Mouse (Mus musculus) MEL (cell line): Measurements from ENCODE around the gene Rhov. TPM values are rescaled to one million over a fixed set of nuclear protein-coding genes. Genes with fewer than 3 reads are reported as not detected.

ENCODE experiments used
- DNase-seq: peaks from one replicate; pipeline ENCODE4 v3.0.0; 2011; ENCODE audit warnings: low read depth, low spot score
- H3K27ac ChIP-seq: 2 replicates; pipeline ENCODE4 v1.5.1; 2012; ENCODE audit warnings: low read depth, mild to moderate bottlenecking, control low read depth, low read length, moderate library complexity; ENCODE audit not compliant: control insufficient read depth
- H3K27me3 ChIP-seq, 2 experiments: fragments of 150-350 bp in 1 of 2; sonication (generic) in 1 of 2; 2 replicates each; pipeline ENCODE4 v1.6.1; 2012; ENCODE audit warnings: low read length in 2 of 2, mild to moderate bottlenecking in 2 of 2, improper control_type of control experiment in 1 of 2, moderate library complexity in 1 of 2; ENCODE audit not compliant: insufficient read depth in 2 of 2, control insufficient read depth in 1 of 2
- H3K36me3 ChIP-seq, 2 experiments: 2 replicates each; pipeline ENCODE4 v1.6.1; 2012 to 2014; ENCODE audit warnings: low read length in 2 of 2, improper control_type of control experiment in 1 of 2, inconsistent platforms in 1 of 2, mild to moderate bottlenecking in 1 of 2; ENCODE audit not compliant: insufficient read depth in 2 of 2, control insufficient read depth in 1 of 2
- H3K4me1 ChIP-seq, 2 experiments: fragments of 150-350 bp in 1 of 2; sonication (generic) in 1 of 2; 2 replicates each; pipeline ENCODE4 v1.6.1; 2012; ENCODE audit warnings: low read length in 2 of 2, improper control_type of control experiment in 1 of 2, mild to moderate bottlenecking in 1 of 2; ENCODE audit not compliant: insufficient read depth in 2 of 2, control insufficient read depth in 1 of 2
- H3K4me3 ChIP-seq, 2 experiments: fragments of 150-350 bp in 1 of 2; sonication (generic) in 1 of 2; 2 replicates each; pipeline ENCODE4 v1.5.1; 2012; ENCODE audit warnings: low read depth in 2 of 2, low read length in 2 of 2, mild to moderate bottlenecking in 2 of 2, moderate library complexity in 2 of 2, control low read depth in 1 of 2, improper control_type of control experiment in 1 of 2; ENCODE audit not compliant: control insufficient read depth in 1 of 2, insufficient read depth in 1 of 2
- H3K79me2 ChIP-seq: 2 replicates; pipeline ENCODE4 v1.6.1; 2012; ENCODE audit warnings: mild to moderate bottlenecking, low read length, moderate library complexity; ENCODE audit not compliant: control insufficient read depth, poor library complexity, insufficient read depth
- H3K9ac ChIP-seq: 2 replicates; pipeline ENCODE4 v1.6.1; 2012; ENCODE audit warnings: low read depth, mild to moderate bottlenecking, control low read depth, low read length, moderate library complexity; ENCODE audit not compliant: control insufficient read depth, poor library complexity, severe bottlenecking
- H3K9me3 ChIP-seq: fragments of 150-350 bp; sonication (generic); replicated peaks from 2 replicates; pipeline ENCODE4 v1.6.1; 2012; ENCODE audit warnings: mild to moderate bottlenecking, low read length, improper control_type of control experiment, moderate library complexity; ENCODE audit not compliant: insufficient read depth
- CHD1 ChIP-seq: IDR thresholded peaks from 2 replicates; pipeline ENCODE4 v1.6.1; 2012; ENCODE audit warnings: low read depth, mild to moderate bottlenecking, inconsistent platforms, low read length, improper control_type of control experiment
- CHD2 ChIP-seq: IDR thresholded peaks from 2 replicates; pipeline ENCODE4 v1.6.1; 2011; ENCODE audit warnings: low read length, improper control_type of control experiment
- E2F4 ChIP-seq: IDR thresholded peaks from 2 replicates; pipeline ENCODE4 v1.6.1; 2011; ENCODE audit warnings: low read depth, low read length, improper control_type of control experiment, borderline replicate concordance
- ELF1 ChIP-seq: IDR thresholded peaks from 2 replicates; pipeline ENCODE4 v1.6.1; 2014; ENCODE audit warnings: low read depth, mild to moderate bottlenecking, inconsistent platforms, low read length, improper control_type of control experiment, moderate library complexity
- EP300 ChIP-seq, 2 experiments: IDR thresholded peaks; 2 replicates each; pipeline ENCODE4 v1.6.1; 2011; ENCODE audit warnings: improper control_type of control experiment in 2 of 2, low read length in 2 of 2, low read depth in 1 of 2, mild to moderate bottlenecking in 1 of 2
- ETS1 ChIP-seq: IDR thresholded peaks from 2 replicates; pipeline ENCODE4 v1.6.1; 2012; ENCODE audit warnings: low read depth, mild to moderate bottlenecking, inconsistent platforms, low read length, improper control_type of control experiment, moderate library complexity
- GABPA ChIP-seq: IDR thresholded peaks from 2 replicates; pipeline ENCODE4 v1.6.1; 2012; ENCODE audit warnings: low read depth, mild to moderate bottlenecking, inconsistent platforms, low read length, improper control_type of control experiment, moderate library complexity
- HCFC1 ChIP-seq: IDR thresholded peaks from 2 replicates; pipeline ENCODE4 v1.6.1; 2012; ENCODE audit warnings: low read depth, mild to moderate bottlenecking, inconsistent platforms, low read length, improper control_type of control experiment, moderate library complexity
- JUND ChIP-seq: IDR thresholded peaks from 2 replicates; pipeline ENCODE4 v1.6.1; 2011; ENCODE audit warnings: low read depth, mild to moderate bottlenecking, improper control_type of control experiment, low read length
- KAT2A ChIP-seq: conservative IDR thresholded peaks from 2 replicates; pipeline ENCODE4 v1.6.1; 2012; ENCODE audit warnings: low read depth, low read length, improper control_type of control experiment, inconsistent platforms
- MAFK ChIP-seq: IDR thresholded peaks from 2 replicates; pipeline ENCODE4 v1.6.1; 2011; ENCODE audit warnings: low read depth, mild to moderate bottlenecking, low read length, improper control_type of control experiment, borderline replicate concordance
- MAZ ChIP-seq: IDR thresholded peaks from 2 replicates; pipeline ENCODE4 v1.6.1; 2012; ENCODE audit warnings: low read depth, mild to moderate bottlenecking, inconsistent platforms, low read length, improper control_type of control experiment
- MXI1 ChIP-seq: IDR thresholded peaks from 2 replicates; pipeline ENCODE4 v1.6.1; 2011; ENCODE audit warnings: mild to moderate bottlenecking, low read depth, low read length, improper control_type of control experiment
- MYB ChIP-seq: IDR thresholded peaks from 2 replicates; pipeline ENCODE4 v1.6.1; 2011; ENCODE audit warnings: mild to moderate bottlenecking, low read depth, low read length, improper control_type of control experiment
- MYC ChIP-seq: IDR thresholded peaks from 2 replicates; pipeline ENCODE4 v1.6.1; 2011; ENCODE audit warnings: low read depth, mild to moderate bottlenecking, low read length, improper control_type of control experiment, moderate library complexity
- NELFE ChIP-seq: IDR thresholded peaks from 2 replicates; pipeline ENCODE4 v1.6.1; 2011; ENCODE audit warnings: low read depth, low read length, improper control_type of control experiment
- NRF1 ChIP-seq: IDR thresholded peaks from 2 replicates; pipeline ENCODE4 v1.6.1; 2014; ENCODE audit warnings: low read depth, mild to moderate bottlenecking, inconsistent platforms, low read length, improper control_type of control experiment, moderate library complexity; ENCODE audit not compliant: poor library complexity, insufficient read depth, severe bottlenecking
- POLR2A ChIP-seq, 2 experiments: IDR thresholded peaks; 2 replicates each; pipeline ENCODE4 v1.6.1; 2011 to 2012; ENCODE audit warnings: low read length in 2 of 2, mild to moderate bottlenecking in 2 of 2, control low read depth in 1 of 2, improper control_type of control experiment in 1 of 2, low read depth in 1 of 2, moderate library complexity in 1 of 2; ENCODE audit not compliant: control insufficient read depth in 1 of 2, insufficient read depth in 1 of 2, poor library complexity in 1 of 2
- POLR2AphosphoS2 ChIP-seq: IDR thresholded peaks from 2 replicates; pipeline ENCODE4 v1.6.1; 2011; ENCODE audit warnings: low read length, improper control_type of control experiment
- POLR2AphosphoS5 ChIP-seq: IDR thresholded peaks from 2 replicates; pipeline ENCODE4 v1.6.1; 2012; ENCODE audit warnings: low read depth, borderline replicate concordance, mild to moderate bottlenecking, inconsistent platforms, low read length, moderate library complexity, mixed read lengths
- RAD21 ChIP-seq: IDR thresholded peaks from 2 replicates; pipeline ENCODE4 v1.6.1; 2011; ENCODE audit warnings: mild to moderate bottlenecking, low read depth, low read length, improper control_type of control experiment
- RCOR1 ChIP-seq: IDR thresholded peaks from 2 replicates; pipeline ENCODE4 v1.6.1; 2012; ENCODE audit warnings: low read depth, mild to moderate bottlenecking, inconsistent platforms, low read length, improper control_type of control experiment
- SIN3A ChIP-seq: IDR thresholded peaks from 2 replicates; pipeline ENCODE4 v1.6.1; 2012; ENCODE audit warnings: low read length, improper control_type of control experiment, inconsistent platforms
- TBP ChIP-seq: IDR thresholded peaks from 2 replicates; pipeline ENCODE4 v1.8.0; 2011; ENCODE audit warnings: low read depth, low read length, improper control_type of control experiment
- TCF12 ChIP-seq: IDR thresholded peaks from 2 replicates; pipeline ENCODE4 v1.6.1; 2014; ENCODE audit warnings: low read depth, mild to moderate bottlenecking, inconsistent platforms, low read length, improper control_type of control experiment, moderate library complexity
- UBTF ChIP-seq: IDR thresholded peaks from 2 replicates; pipeline ENCODE4 v1.6.1; 2012; ENCODE audit warnings: low read depth, mild to moderate bottlenecking, inconsistent platforms, low read length, improper control_type of control experiment, moderate library complexity, borderline replicate concordance; ENCODE audit not compliant: insufficient read depth
- USF1 ChIP-seq: IDR thresholded peaks from 2 replicates; pipeline ENCODE4 v1.6.1; 2014; ENCODE audit warnings: low read depth, mild to moderate bottlenecking, inconsistent platforms, low read length, improper control_type of control experiment, moderate library complexity
- USF2 ChIP-seq, 2 experiments: IDR thresholded peaks; 2 replicates each; pipeline ENCODE4 v1.6.1; 2011 to 2012; ENCODE audit warnings: improper control_type of control experiment in 2 of 2, low read length in 2 of 2, borderline replicate concordance in 1 of 2, inconsistent platforms in 1 of 2, low read depth in 1 of 2, mild to moderate bottlenecking in 1 of 2; ENCODE audit not compliant: insufficient read depth in 1 of 2
- ZMIZ1 ChIP-seq: IDR thresholded peaks from 2 replicates; pipeline ENCODE4 v1.6.1; 2012; ENCODE audit warnings: low read depth, mild to moderate bottlenecking, inconsistent platforms, low read length, improper control_type of control experiment, moderate library complexity
- polyA plus RNA-seq, 2 experiments: library from polyadenylated mRNA; stranded (reverse) in 1 of 2; unstranded in 1 of 2; fragments of >175 nt in 1 of 2; fragments of >200 nt in 1 of 2; gene quantifications; 2 replicates each; pipeline versions ENCODE4 v1.2.1 to v1.2.4; 2012; ENCODE audit warnings: low replicate concordance in 2 of 2, low read depth in 1 of 2; ENCODE audit not compliant: insufficient read length in 2 of 2, insufficient read depth in 1 of 2, missing spikeins in 1 of 2
- total RNA-seq: library from RNA; depleted of rRNA; stranded (reverse); fragments of 300-350 nt; gene quantifications from 2 replicates; pipeline ENCODE4 v1.2.3, GENCODE M21; 2012

Gene Rhov
- total and polyA plus RNA-seq, 3 experiments = not detected

GRCm38 (mm10) chr2:119292281-119292680 lies 21.2 kb upstream of the Rhov start:
- Histone ChIP-seq H3K27ac (no peak overlapping the region), H3K27me3 (no peaks in the 10 kb centered on the region), H3K4me1 (peaks cover 0 to 7% of the 10 kb centered on the region in 2 experiments; a peak in 1 of 4 replicates), H3K36me3 (peaks cover 0 to 7% of the 10 kb centered on the region in 2 experiments; a peak in 2 of 4 replicates), H3K79me2 (peaks cover 37% of the 10 kb centered on the region), H3K9ac (no peak overlapping the region), H3K9me3 (no peaks in the 10 kb centered on the region), H3K4me3 (no peak overlapping the region)
- DNase-seq = no peak
- TF ChIP-seq CHD2 (no peak), POLR2AphosphoS5 (no peak), MAFK (no peak), HCFC1 (no peak), ELF1 (no peak), MYB (no peak), TBP (no peak), RAD21 (no peak), POLR2AphosphoS2 (no peak), MXI1 (no peak), E2F4 (no peak), USF1 (no peak), KAT2A (no peak)

- peaks cover 27% of the 10 kb centered on the region for H3K79me2 ChIP-seq
- H3K9me3 ChIP-seq = no peaks in the 10 kb centered on the region
- no peaks in the 10 kb centered on the region for H3K27me3 ChIP-seq
- peak overlapping the region; percentile 93 for H3K27ac ChIP-seq
- peaks cover 0 to 7% of the 10 kb centered on the region in 2 experiments; a peak in 1 of 4 replicates for H3K4me1 ChIP-seq
- peak overlapping the region; percentile 80 to 81 for H3K4me3 ChIP-seq
- no peaks in the 10 kb centered on the region; a peak in 2 of 4 replicates for H3K36me3 ChIP-seq
- peak overlapping the region; percentile 86 for H3K9ac ChIP-seq
- peak; percentile 91 for DNase-seq
- TF ChIP-seq TCF12 = peak; percentile 44; the same call in 1 of the 2 replicates
- peak; percentile 71 for TF ChIP-seq ELF1
- TF ChIP-seq ETS1 = peak; percentile 48; the same call in 1 of the 2 replicates
- no peak for TF ChIP-seq GABPA
- TF ChIP-seq USF1 = peak; percentile 69; the same call in 1 of the 2 replicates
- 0 out of 2 replicates have a peak, but pooled peaks have one; percentile 26 for TF ChIP-seq MAZ
- no peak for TF ChIP-seq NELFE
- TF ChIP-seq SIN3A = no peak; the same call in 1 of the 2 replicates
- no peak for TF ChIP-seq KAT2A
- TF ChIP-seq POLR2A (IDR thresholded peaks at IDR 0.05; ENCODE audit: control insufficient read depth in 1 of 2, insufficient read depth in 1 of 2, low read depth in 1 of 2, low read length in 2 of 2, poor library complexity in 1 of 2) = peak in 1 of 2 experiments; percentile 22; a peak in 1 of 4 replicates
- peak; percentile 57 for TF ChIP-seq MXI1
- peak in 1 of 2 experiments; percentile 21; a peak in 1 of 4 replicates for TF ChIP-seq EP300 (IDR thresholded peaks at IDR 0.05; ENCODE audit: low read depth in 1 of 2, low read length in 2 of 2)
- TF ChIP-seq HCFC1 = no peak; the same call in 1 of the 2 replicates
- no peak for TF ChIP-seq CHD2
- TF ChIP-seq MYB = no peak
- no peak for TF ChIP-seq NRF1
- 0 out of 2 replicates have a peak, but pooled peaks have one; percentile 9 for TF ChIP-seq RCOR1
- no peak for TF ChIP-seq RAD21
- no peak for TF ChIP-seq ZMIZ1
- no peak for TF ChIP-seq UBTF
- TF ChIP-seq E2F4 = no peak
- no peak for TF ChIP-seq JUND
- no peak for TF ChIP-seq USF2 (IDR thresholded peaks at IDR 0.05; ENCODE audit: borderline replicate concordance in 1 of 2, insufficient read depth in 1 of 2, low read depth in 1 of 2, low read length in 2 of 2)
- peak; percentile 94 for TF ChIP-seq MYC
- TF ChIP-seq TBP = peak; percentile 67; the same call in 1 of the 2 replicates
- no peak for TF ChIP-seq CHD1
- TF ChIP-seq POLR2AphosphoS2 = no peak
These were observed 17.9 kb upstream of the Rhov start for GRCm38 (mm10) chr2:119289014-119289416.
